Mouse (Mus musculus) bone marrow, adult 2 months (tissue): ENCODE measurements around the gene Cytl1.

ENCODE experiments used
- CTCF ChIP-seq: fragments of 200-500 bp; IDR thresholded peaks from 2 replicates; pipeline ENCODE4 v1.5.1; 2011; ENCODE audit warnings: low read length, control low read depth; ENCODE audit not compliant: control insufficient read depth, insufficient read depth
- POLR2A ChIP-seq: fragments of 200-500 bp; IDR thresholded peaks from 2 replicates; pipeline ENCODE4 v1.6.1; 2011; ENCODE audit warnings: low read depth, mild to moderate bottlenecking, control low read depth, low read length, borderline replicate concordance; ENCODE audit not compliant: control insufficient read depth

DNA sequence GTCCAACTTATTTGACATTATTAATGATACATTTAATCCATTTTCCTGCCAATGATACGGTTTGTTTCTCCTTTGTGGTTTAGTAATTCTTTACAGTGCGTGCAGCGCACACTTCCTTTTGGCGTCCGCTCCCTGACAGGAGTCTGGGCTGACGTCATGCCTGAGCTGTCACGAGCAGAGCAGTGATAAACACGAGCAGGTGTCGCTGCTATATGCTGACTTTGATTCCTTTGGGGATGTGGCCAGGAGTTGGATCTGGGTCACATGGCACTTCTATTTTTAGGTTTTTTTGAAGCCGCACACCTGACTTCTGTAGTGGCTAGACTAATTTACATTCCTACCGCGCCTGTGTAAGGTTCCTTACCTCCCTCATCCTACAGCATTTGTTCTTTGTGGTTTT, 35.6 kb upstream of the Cytl1 start:
- TF ChIP-seq CTCF (no peak), POLR2A (no peak)
